Mouse (Mus musculus) cerebral cortex, adult 2 months (tissue): ENCODE results near the gene St6galnac3.

ENCODE experiments used
- WGBS: fragments of 180-500 bp; shearing (Covaris S2); methylation state at CpG from one replicate; pipeline ENCODE4 v1.1.7; 2018; 5-methylcytosine and 5-hydroxymethylcytosine counted together

St6galnac3 gene

DNA sequence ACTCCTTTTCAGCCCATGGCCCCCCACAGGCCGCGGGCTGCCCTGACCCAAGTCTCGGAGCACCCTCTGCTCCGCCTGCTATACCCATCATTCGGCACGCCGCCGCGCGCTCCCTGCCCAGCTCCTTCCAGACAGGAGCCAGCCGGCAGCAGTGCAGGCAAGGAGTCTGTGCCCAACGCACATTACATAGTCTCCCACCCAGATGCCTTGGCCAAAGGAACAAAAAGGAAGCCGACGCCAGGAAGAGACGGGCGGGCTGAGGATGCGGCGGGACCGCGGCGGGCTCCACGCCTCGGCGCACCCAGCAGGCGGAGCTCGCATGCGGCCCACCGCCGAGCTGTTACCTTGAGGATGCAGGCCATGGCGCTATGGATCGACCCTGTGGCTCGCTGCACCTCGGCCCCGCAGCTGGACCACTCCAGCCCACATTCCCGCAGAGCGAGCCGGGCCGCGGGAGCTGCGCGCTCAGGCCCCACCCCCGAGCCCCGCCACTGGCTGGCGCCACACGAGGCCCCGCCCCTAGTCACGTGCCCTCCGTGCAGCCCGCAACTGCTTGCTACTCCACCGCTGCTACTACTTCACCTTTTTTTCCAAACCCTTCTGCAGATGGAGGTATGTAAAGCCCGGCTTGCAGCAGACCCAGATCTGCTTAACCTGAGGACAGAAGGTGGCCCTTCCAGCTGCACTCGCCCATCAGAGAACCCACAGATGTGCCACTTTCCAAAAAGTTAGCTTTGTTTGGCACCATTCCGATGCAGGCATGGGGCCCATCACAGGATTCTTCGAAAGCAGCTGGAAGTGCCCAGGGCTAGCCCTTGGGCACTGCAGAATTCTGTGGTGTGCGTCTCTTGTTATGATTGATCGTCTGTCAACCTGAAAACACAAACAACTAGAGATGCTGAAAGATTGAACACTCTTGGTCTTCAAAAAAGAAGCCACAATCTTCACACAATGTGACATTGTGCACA is at the start of gene St6galnac3:
TSS of gene St6galnac3 (minus strand) at position 474 of the 968 bp plus-strand sequence.
- under 1% methylated on average over 56 of the region's 56 CpGs for WGBS

DNA sequence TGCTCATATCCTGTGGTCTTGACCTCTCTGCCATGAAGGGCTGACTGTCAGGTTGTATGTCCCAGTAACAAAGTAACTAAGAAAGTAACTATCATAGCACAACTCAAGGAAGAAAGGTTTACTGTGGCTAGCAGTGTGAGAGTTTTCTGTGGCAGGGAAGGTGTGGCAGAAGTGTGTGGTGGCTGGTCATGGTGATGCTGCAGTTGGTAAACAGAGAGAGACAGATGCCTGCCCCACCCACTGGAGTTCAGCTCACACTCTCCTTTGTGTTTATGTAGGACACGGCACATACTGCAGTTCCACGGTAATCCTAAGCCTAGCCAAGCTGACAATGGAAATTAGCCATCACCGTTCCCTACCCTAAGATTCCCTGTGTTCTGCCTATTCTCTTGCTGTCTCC is 49.6 kb upstream of the St6galnac3 start:
- 79% methylated on average over 3 of the region's 3 CpGs for WGBS

DNA sequence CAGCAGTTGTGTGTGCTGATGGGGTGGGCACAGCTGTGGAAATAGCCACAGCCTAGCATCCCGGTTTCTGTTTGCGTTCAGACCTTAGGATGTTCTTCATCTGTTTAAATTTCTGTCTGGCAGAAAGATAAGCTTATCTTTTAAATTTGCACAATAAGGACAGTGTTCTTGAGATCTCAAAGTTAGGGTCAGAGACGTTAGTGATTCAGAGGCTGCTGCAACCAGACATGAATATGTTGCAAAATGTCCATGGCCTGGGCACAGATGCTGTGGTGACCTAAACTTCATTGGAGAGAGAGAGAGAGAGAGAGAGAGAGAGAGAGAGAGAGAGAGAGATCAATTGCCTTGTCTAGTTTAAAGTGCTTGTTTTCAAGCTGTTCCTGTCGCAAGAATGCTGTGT is 46.5 kb upstream of the St6galnac3 start:
- WGBS, result 86% methylated on average over 4 of the region's 4 CpGs

DNA sequence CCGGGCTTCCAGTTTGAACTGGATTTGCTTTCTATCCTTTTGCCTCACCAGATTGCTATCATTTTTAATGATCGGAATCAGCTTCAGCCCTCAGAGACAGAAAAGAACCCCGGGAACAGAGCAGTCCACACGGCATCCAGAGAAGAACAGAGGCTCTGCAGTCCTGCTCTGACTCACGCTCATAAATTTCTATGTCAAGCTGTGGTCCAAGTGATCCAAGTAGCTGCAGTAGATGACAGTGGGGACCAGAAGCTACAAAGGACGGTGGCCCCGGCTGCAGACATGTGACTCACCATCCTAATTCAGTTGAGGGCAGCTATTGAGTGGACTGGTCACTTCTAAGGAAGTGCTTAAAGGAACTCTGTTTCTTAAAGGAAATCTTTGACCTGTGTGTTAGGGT is 45.6 kb upstream of the St6galnac3 start:
- WGBS, result 53% methylated on average over 7 of the region's 7 CpGs

DNA sequence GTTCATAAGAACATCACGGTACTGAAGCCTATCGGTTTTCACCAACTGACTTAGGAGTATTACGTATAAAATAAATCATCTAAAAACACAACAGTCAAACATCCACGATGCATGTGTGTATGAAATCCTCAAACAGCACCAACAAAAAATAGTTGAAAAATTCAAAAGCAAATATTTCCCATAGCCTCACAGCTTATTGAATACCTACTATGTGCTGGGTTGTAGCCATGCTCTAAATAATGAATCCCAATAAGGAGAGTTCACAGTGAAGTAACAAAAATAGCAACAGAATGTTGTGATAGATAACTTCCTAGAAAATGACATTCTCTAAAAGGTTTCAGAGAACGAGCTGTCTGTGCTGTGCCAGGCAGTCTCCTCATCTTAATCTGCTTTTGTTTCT is 44.2 kb upstream of the St6galnac3 start:
- 92% methylated on average over 5 of the region's 5 CpGs for WGBS

DNA sequence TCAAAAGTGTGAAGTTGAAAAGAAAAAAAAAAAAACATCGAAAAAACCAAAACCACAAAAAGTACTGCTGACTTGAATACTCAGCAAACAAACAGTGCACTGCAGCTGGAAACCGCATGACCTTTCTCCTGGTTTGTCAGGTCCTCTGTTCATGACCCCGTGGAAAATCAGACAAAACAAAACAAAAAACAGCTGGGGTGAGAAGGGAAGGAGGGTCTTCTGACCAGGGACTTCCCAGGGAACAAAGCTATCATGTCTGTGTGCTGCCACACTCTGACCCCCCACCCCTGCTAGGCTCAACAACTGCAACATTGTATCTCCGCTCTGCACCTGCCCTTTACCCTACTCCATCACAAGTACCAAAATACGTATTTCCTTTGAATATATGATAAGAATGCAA is 39.8 kb upstream of the St6galnac3 start:
- WGBS, result 67% methylated on average over 5 of the region's 5 CpGs

DNA sequence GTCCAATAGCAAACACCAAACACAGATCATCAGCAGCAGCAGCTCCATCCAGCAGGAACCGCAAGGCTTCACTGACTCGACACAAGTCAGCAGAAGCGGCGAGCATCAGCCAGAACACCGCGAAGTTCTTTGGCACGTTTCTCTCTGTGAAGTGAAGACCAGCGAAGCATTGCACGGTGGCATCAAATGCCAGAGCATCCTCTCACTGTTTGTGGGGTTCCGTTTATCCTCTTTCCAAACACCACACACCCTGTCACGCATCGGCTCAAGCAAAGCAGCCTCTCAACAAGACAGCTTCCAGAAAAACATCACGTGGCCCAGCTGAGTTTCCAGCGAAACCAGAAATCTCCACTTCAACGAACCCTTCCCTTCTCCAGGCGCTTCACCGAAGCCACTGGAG is 36.2 kb upstream of the St6galnac3 start:
- 81% methylated on average over 17 of the region's 17 CpGs for WGBS

DNA sequence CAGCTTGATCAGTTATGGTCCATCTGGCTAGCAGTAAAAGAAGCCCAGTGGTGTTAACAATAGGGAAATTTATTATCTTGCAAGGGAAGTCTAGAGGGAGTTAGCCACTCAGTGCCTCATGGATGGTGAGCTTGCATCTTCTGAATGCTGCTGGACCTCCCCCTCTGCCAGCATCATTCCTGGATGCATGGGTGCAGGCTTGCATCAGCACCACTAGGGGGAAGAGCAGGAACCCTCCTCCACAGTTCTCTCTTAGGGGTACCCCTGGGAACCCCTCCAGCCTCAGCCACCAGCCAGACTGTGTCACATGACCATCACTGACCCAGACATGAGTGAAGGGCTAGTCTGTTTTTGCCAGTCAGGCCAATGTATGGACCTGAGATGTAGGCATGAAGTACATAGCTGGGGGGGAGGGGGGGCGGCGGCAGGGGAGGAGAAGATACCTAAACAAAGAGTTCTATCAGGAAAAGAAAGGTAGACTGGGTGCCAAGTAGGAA is 31.6 kb upstream of the St6galnac3 start:
- 91% methylated on average over 2 of the region's 2 CpGs for WGBS

DNA sequence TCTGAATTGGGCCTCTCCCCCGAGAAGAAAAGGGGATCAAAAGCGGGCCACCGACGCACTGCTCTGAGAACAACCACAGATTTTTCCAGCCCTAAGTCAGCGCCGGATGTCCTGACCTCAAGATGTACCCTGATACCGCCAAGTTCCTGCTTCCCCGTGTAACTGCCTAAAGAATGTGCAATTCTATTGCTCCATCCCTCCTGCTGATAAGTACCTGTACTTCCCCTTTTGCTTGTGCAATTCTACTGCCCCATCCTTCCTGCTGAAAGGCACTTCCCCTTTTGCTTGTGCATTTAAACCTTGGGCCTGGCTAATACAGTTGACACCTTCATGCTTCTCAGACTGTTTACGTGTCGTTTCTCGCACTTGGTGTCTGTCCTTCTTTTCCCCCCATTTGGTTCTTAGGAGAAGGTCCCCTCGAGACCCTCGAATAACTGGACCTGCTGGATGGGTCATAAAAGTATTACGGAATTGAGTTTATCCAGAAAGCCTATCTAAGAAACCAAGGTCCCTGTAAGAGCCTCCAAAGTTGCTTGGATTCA is 30.9 kb upstream of the St6galnac3 start:
- WGBS, result 89% methylated on average over 14 of the region's 14 CpGs

DNA sequence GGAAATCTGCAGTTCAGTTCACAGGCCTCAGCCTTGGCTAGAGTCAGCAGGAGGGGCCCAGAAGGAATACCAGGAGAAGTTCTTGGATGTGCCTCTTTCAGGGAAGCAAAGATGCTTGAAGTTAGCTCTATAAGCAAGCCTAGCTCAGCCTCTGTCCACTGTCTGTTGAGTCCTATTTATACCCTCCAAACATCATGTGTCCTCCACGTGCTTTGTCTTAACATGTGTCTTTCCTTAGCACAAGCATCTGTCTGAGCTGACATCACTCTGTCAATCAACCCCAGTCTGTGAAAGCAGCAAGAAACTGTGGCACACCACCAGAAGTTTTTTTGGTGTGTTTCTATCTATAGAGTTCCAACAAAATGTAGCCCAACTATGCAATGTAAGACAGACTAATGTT is 26.5 kb upstream of the St6galnac3 start:
- 56% methylated on average over 1 of the region's 1 CpGs for WGBS

DNA sequence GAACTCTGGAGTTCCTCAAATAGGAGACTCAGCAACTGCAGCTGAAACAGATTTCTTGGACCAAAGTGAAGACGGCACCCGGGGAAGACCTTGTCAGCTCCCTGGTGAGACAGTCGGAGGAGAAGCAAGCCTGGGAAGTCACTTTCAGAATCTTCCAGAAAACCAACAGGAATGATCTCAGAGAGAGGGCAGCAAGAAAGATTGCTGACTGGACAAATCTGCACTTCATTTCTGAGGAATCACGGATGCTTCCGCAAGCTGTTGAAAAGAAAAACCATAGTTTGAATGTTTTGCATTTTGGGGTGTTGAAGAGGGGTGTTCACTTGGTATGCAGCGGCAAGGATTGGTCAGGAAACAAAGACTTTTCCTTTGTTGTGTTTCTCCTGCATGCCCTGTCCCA is 24.4 kb upstream of the St6galnac3 start:
- 78% methylated on average over 6 of the region's 6 CpGs for WGBS

DNA sequence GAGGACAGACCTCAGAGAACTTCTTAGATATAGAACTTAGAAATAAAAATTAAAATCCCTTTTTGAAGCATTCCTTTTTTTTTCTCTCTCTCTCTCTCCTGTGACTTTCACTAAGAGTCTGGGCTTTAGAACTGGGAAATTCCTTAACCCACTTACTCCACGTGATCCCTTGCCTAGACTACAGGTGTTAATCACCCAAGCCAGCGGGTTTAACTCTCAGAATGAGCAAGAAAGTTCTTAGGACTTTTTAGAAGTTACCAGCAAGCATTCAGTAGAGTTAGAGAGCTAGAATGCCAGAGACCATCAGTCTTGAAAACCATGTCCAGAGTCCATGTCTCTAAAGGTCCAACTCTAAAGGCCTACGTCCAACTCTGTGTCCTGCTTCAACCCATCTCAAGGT is 23.3 kb upstream of the St6galnac3 start:
- 91% methylated on average over 3 of the region's 3 CpGs for WGBS

DNA sequence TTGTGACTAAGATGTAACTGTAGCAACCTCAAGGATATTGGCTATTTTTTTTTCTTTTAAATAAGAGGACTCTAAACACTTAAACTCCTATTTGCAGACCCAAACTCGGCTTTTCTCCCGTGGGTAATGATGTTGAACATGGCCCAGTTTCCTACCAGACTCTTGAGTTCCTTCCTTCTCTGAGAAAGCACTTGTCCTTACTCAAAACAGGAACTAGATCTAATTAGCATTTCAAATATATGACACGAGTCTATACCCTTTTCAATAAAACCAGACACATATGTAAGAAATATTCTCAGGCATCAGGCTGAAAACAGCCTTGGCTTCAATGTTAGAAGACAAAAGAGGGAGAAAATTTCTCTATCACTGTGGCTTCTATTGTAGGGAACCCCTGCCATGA is 20.1 kb upstream of the St6galnac3 start:
- WGBS, result 65% methylated on average over 3 of the region's 3 CpGs

DNA sequence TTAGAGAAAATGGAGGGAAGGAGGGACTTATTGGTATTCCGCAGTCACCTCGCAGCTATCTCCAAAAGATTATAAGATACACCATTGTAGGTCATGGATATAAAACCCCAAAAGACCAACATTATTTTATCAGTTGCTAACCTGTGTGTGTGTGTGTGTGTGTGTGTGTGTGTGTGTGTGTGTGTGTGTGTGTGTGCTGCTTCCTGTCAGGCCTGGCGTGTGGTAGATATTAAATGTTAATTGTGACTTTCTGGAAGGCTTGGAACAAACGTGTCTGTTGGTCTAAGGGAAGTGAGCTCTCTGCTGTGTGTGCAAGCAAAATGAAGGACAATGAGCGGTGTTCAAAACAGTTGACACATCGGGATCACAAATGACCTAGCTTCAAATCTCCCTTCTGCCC is 19.5 kb upstream of the St6galnac3 start:
- WGBS, result 82% methylated on average over 6 of the region's 6 CpGs

DNA sequence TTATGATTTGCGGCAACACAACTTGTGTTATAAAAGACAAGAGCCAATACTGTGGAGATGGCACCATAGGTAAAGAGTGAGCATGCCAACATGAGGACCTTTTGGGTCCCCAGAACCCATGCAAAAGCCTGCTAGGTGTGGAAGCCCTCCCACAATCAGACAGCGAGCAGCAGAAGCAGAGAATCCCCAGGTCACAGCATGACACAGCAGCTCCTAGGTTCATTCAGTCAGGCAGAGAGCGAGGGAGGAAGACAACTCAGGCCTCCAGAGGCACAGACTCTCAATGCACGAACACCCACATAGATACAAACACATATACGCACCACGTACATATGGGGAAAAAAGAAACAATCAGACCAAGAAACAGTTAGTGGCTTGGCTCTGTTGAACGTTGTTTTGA is 16.8 kb upstream of the St6galnac3 start:
- WGBS, result 85% methylated on average over 7 of the region's 7 CpGs

DNA sequence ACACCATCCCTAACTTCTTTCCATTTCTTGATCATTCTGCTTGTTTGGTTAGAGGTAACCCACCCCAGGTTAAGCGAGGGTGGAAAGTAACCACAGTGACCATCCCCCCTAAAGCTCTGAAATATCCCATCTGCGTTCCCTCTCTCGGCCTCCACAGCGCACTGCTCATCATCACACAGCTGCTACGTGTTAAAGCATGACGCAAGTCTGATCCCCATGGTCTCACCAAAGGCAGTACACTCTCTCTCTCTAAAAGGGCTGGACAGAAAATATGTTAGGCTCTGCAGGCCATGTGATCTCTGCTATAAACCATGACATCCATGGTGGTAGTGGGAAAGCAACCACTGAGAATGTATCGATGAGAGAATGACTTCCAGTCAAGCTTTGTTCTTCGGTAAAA is 14.4 kb upstream of the St6galnac3 start:
- WGBS, result 89% methylated on average over 8 of the region's 8 CpGs

DNA sequence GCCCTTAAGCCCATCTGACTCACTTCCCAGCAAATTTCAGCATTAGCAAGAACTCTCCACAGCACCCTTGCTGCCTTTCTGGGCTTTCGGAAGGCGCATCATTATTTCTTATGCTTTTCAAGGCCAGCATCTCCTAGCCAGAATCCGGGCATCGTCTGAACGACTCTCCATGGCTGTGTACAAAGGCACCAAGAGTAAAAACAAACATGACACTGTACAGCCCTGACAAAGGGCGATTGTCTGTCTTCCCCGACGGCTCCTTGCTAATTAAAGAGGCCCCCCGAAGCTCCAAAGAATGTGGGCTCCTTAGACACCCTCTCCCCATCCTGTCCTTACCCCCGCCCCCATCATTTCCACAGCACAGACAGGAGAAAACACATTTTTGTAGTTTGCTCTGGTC is 13.4 kb upstream of the St6galnac3 start:
- 49% methylated on average over 10 of the region's 10 CpGs for WGBS

DNA sequence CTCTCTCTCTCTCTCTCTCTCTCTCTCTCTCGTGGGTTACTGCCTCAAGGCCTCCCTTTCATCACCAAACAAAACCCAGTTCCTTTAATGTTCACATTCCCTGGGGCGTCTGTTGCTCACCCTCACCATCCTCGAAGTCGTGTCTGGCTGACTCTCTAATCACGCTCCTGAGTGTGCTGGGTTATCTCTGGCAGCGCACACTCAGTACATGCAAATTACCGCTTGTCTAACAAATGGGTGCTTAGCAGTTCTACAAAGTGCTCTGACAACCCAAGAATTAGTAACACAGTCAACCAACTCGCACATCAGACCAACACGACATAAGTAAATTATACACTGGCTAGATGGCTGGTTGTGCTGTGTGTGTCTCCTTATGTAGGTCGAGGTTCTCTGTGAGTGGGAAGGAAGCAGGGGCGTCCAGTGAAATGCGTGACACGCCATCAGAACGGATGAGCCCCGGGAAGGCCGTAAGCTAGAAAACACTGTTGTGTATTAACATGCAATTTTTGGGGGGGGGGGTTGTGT is 11.8 kb upstream of the St6galnac3 start:
- WGBS, result 67% methylated on average over 16 of the region's 16 CpGs

DNA sequence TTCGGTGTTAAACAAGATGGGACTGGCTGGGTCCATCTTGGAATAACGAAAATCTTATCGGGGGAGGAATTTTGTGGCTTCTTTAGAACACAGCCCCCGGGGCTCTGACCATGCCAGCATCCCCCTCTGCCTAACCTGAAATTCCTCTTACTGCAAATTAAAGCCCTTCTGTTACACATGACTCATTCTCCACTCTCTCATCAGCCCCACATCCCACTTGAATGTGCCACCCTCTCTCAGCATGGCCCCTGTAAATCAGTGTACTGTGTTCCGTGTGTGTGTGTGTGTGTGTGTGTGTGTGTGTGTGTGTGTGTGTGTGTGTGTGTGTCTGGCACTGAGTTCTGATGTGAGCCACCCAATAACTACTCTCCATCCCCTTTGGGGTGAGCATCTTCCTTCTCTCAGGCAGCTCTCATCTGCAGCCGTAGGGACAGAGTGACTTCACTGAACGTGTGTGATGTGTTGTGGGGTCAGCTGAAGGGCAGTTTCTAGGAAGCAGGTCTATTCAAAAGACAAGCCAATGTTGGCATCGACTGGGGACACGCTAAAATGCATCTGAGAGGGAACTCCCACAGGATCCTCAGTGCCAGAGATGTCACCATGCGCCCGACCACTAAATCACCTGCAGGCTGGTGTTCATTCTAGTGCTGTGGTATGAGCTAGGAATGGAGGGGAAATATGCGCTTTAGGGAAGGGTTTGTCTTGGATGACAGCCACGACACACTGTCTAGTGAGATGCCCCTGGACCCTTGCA is 11.0 kb upstream of the St6galnac3 start:
- WGBS, result 67% methylated on average over 13 of the region's 13 CpGs

DNA sequence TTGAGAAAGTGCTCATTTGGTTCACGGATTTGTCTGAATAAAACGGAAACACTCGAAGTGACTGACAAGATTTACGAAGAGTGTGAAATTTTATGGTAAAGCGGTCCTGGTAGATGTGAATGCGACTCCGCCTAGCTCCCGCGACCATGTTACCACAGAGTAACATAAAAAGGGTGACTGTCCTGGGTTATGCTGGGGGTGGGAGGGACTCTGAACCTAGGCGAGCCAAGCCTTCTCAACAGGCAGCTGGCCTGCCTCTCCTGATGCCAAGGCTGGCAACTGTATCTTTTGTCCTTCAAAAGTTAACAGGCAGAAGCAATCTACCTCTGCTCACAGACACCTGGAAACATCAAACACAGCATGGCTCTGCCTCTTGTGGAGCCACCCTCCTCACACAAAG is 9.8 kb upstream of the St6galnac3 start:
- WGBS, result 83% methylated on average over 10 of the region's 10 CpGs

DNA sequence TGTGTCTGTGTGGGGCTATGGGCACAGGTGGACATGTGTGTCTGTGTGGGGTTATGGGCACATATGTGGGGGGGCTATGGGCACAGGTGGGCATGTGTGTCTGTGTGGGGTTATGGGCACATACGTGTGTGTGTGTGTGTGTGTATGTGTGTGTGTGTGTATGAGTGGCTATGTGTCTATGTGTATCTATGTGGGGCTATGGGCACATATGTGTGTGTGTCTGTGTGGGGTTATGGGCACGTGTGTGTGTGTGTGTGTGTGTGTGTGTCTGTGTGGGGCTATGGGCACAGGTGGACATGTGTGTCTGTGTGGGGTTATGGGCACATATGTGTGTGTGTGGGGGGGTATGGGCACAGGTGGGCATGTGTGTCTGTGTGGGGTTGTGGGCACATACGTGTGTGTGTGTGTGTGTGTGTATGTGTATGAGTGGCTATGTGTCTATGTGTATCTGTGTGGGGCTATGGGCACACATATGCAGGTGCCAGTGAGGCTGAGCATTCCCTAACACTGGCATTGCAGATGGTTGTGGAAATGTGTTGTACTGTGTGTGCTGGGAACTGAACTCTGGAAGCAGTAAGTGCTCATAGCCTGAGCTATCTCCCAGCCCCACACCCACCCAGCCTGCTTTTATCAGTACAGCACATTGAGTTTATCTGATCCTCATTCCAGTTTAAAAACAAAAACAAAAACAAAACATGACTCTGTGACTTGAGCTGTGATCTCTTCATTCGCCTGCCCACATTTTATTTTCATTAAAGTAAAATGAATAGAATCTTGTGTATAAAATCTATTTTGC is 8.6 kb upstream of the St6galnac3 start:
- 93% methylated on average over 4 of the region's 4 CpGs for WGBS
